Mouse (Mus musculus) limb, embryonic 15.5 days (tissue): ENCODE measurements around the gene Nrp1. TPM values are rescaled to one million over a fixed set of nuclear protein-coding genes. Genes with fewer than 3 reads are reported as not detected.

Source experiments
- ATAC-seq: fragments of 200-750 bp; cut with Nextera tagmentation; 2 replicates; pipeline ENCODE4 v1.8.0; 2017; ENCODE audit warnings: low read depth, moderate TSS enrichment; ENCODE audit not compliant: insufficient number of reproducible peaks, low FRiP score, low TSS enrichment
- H3K27ac ChIP-seq: fragments of 300-500 bp; sonication (generic); 2 replicates; pipeline ENCODE4 v1.5.1; 2015; ENCODE audit warnings: moderate library complexity, mild to moderate bottlenecking, inconsistent platforms
- H3K27me3 ChIP-seq: fragments of 300-500 bp; sonication (generic); 2 replicates; pipeline ENCODE4 v1.6.1; 2015; ENCODE audit warnings: inconsistent platforms
- H3K36me3 ChIP-seq: fragments of 300-500 bp; sonication (generic); 2 replicates; pipeline ENCODE4 v1.6.1; 2015; ENCODE audit warnings: inconsistent platforms
- H3K4me1 ChIP-seq: fragments of 300-500 bp; sonication (generic); 2 replicates; pipeline ENCODE4 v1.6.1; 2015; ENCODE audit warnings: inconsistent platforms
- H3K4me2 ChIP-seq: fragments of 300-500 bp; sonication (generic); 2 replicates; pipeline ENCODE4 v1.6.1; 2015; ENCODE audit warnings: mild to moderate bottlenecking, inconsistent platforms
- H3K4me3 ChIP-seq: fragments of 300-500 bp; sonication (generic); 2 replicates; pipeline ENCODE4 v1.5.1; 2015; ENCODE audit warnings: mild to moderate bottlenecking, inconsistent platforms
- H3K9ac ChIP-seq: fragments of 300-500 bp; sonication (generic); 2 replicates; pipeline ENCODE4 v1.6.1; 2015; ENCODE audit warnings: inconsistent platforms
- H3K9me3 ChIP-seq: fragments of 300-500 bp; sonication (generic); 2 replicates; pipeline ENCODE4 v1.6.1; 2016; ENCODE audit warnings: inconsistent platforms
- WGBS: fragments of 180-500 bp; shearing (Covaris S2); methylation state at CpG from one replicate; pipeline ENCODE4 v1.1.7; 2015; 5-methylcytosine and 5-hydroxymethylcytosine counted together
- polyA plus RNA-seq: library from polyadenylated mRNA; unstranded; fragments of >200 nt; fragmentation: Nextera tagmentation; extraction: Ambion mirVana; gene quantifications from 2 replicates; pipeline ENCODE4 v1.2.1, GENCODE M21; 2015

The Nrp1 gene
- polyA plus RNA-seq, 1 experiment from 2014 or later = 93.4 TPM

DNA sequence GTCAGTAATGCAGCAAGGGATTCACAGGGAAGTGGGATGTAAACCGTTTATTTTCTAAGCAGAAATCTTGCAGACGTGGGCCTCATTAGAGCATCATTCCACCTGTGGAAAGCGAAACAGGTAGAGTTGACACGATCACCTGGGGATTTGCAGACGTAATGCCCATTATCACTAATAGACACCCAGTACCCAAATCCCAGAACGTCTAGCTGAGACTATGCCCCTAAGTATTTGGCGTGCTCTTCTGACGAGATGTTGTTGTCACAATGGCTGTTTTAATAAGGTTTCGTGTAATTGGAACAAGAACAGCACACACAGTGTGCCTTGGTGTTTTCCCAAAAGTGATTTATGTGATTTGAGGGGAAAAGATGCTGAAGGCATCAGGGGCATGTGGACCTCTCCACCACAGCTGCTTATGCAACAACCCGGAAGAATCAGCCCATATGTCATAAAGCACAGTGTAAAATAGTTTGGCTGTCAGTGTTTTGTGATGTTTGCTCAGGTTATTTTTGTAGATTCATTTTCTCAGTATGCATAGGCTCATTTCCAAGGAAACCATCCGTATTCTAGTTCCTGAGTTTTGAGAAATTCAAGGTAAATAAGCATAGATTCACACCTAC is 40.2 kb downstream of the Nrp1 start:
- Histone ChIP-seq H3K4me1 (peaks cover 12% of the 10 kb centered on the region; the same call in 1 of the 2 replicates), H3K4me2 (no peak overlapping the region), H3K27me3 (no peaks in the 10 kb centered on the region), H3K9ac (no peak overlapping the region), H3K27ac (no peak overlapping the region), H3K36me3 (no peaks in the 10 kb centered on the region), H3K4me3 (no peak overlapping the region), H3K9me3 (no peaks in the 10 kb centered on the region)
- WGBS = 59% methylated on average over 11 of the region's 11 CpGs
- ATAC-seq = no peak

- no peaks in the 10 kb centered on the region for H3K9me3 ChIP-seq
- H3K36me3 ChIP-seq = no peaks in the 10 kb centered on the region
- H3K27ac ChIP-seq = no peak overlapping the region
- no peak overlapping the region for H3K4me3 ChIP-seq
- no peak overlapping the region for H3K4me2 ChIP-seq
- no peak overlapping the region for H3K9ac ChIP-seq
- WGBS = 44% methylated on average over 5 of the region's 5 CpGs
- H3K4me1 ChIP-seq = peaks cover 12% of the 10 kb centered on the region; the same call in 1 of the 2 replicates
- no peaks in the 10 kb centered on the region for H3K27me3 ChIP-seq
- ATAC-seq = no peak
Measured at GRCm38 (mm10) chr8:128400286-128400685, 41.9 kb downstream of the Nrp1 start.

GRCm38 (mm10) chr8:128404876-128405275 is 46.5 kb downstream of the Nrp1 start:
- WGBS = 56% methylated on average over 2 of the region's 2 CpGs
- H3K27ac ChIP-seq = no peak overlapping the region
- no peak overlapping the region for H3K9ac ChIP-seq
- H3K4me1 ChIP-seq = peaks cover 9% of the 10 kb centered on the region; the same call in 1 of the 2 replicates
- H3K4me2 ChIP-seq = no peak overlapping the region
- H3K4me3 ChIP-seq = no peak overlapping the region
- H3K36me3 ChIP-seq = no peaks in the 10 kb centered on the region
- no peaks in the 10 kb centered on the region for H3K9me3 ChIP-seq
- no peaks in the 10 kb centered on the region for H3K27me3 ChIP-seq
- ATAC-seq = no peak

GRCm38 (mm10) chr8:128413381-128413780 is 55.0 kb downstream of the Nrp1 start:
- Histone ChIP-seq H3K9me3 (no peaks in the 10 kb centered on the region), H3K4me2 (no peak overlapping the region), H3K9ac (no peak overlapping the region), H3K27me3 (no peaks in the 10 kb centered on the region), H3K36me3 (no peaks in the 10 kb centered on the region), H3K27ac (no peak overlapping the region), H3K4me3 (no peak overlapping the region), H3K4me1 (peaks cover 23% of the 10 kb centered on the region)
- 68% methylated on average over 4 of the region's 4 CpGs for WGBS
- no peak for ATAC-seq

DNA sequence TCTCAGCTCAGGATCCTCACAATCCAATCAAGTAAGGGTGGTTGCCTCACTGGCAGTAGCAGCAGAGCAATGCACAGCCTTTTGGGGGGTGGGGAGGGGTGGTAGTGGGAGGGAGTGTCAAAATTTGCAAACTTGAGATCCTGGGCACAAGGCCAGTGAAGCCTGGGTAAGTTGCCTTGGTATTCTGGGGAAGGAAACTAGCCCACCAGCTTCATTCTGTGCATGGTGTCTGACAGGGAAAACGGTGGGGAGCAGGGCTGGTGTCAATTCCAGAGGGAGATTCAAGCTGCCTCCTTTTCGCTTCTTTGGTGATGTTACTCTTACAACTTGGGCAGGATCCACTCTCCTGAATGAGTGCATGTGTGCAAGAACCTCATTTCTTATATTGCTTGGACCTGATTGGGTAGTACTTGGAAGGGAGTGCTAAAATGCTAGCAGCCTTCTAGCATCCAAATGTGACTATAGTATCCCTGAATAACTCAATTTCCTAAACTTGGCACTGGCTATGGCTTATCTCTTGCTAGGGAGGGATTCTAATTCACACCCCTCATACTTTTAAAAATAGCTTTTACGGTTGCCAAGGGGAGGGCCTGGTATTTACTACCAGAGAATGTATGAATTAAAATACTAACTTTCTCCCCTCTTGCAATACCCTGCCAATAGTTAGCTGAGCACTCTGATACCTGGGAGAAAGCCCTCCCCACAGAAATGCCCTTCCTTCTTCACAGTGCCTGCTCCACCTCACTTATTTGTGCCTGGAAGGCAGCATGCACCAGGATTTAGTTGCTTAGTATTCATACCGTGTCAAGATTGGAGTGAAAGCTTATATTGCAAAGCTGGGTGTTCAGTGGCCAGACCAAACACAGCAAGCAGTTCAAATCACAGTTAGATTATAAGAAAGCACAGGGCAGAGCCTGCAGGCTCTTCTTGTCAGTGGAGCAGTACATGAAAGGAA is 57.6 kb downstream of the Nrp1 start:
- Histone ChIP-seq H3K4me3 (no peak overlapping the region), H3K27me3 (no peaks in the 10 kb centered on the region), H3K36me3 (peaks cover 2% of the 10 kb centered on the region; the same call in 1 of the 2 replicates), H3K9ac (no peak overlapping the region), H3K4me2 (no peak overlapping the region), H3K9me3 (no peaks in the 10 kb centered on the region), H3K4me1 (peaks cover 23% of the 10 kb centered on the region), H3K27ac (peak overlapping the region; percentile 28; the same call in 1 of the 2 replicates)
- 0 out of 2 replicates have a peak, but pooled peaks have one; percentile 55 for ATAC-seq
- WGBS = 25% methylated on average over 4 of the region's 4 CpGs

DNA sequence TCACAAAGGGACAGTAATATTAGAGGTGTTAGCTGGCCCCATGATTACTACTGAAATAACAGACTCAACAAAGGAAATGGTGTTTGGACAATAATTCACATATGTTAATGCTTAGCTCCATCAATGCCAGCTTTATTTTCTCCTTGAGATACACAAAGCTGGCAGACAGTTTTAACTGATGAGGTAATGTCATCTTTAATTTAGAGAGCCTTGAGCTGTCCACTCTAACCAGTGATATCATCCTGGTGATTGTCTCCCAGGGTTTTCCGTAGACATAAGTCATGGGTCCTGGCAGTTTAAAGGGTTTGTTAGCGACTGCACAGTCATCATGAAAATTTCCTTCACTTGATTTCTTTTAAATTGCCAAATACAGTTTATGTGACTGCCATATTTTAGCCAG is 58.5 kb downstream of the Nrp1 start:
- 0 out of 2 replicates have a peak overlapping the region, but pooled peaks have one; percentile 28 for H3K27ac ChIP-seq
- H3K4me1 ChIP-seq = peaks cover 23% of the 10 kb centered on the region
- no peak overlapping the region for H3K9ac ChIP-seq
- H3K36me3 ChIP-seq = peaks cover 2% of the 10 kb centered on the region; the same call in 1 of the 2 replicates
- H3K4me3 ChIP-seq = no peak overlapping the region
- H3K27me3 ChIP-seq = no peaks in the 10 kb centered on the region
- H3K4me2 ChIP-seq = no peak overlapping the region
- no peak for ATAC-seq
- no peaks in the 10 kb centered on the region for H3K9me3 ChIP-seq
- 50% methylated on average over 2 of the region's 2 CpGs for WGBS

GRCm38 (mm10) chr8:128417956-128418796 is 59.8 kb downstream of the Nrp1 start:
- 84% methylated on average over 10 of the region's 10 CpGs for WGBS
- Histone ChIP-seq H3K4me1 (peaks cover 23% of the 10 kb centered on the region), H3K27ac (no peak overlapping the region), H3K27me3 (no peaks in the 10 kb centered on the region), H3K9ac (no peak overlapping the region), H3K36me3 (peaks cover 2% of the 10 kb centered on the region; the same call in 1 of the 2 replicates), H3K4me2 (no peak overlapping the region), H3K4me3 (no peak overlapping the region), H3K9me3 (no peaks in the 10 kb centered on the region)
- ATAC-seq = no peak

DNA sequence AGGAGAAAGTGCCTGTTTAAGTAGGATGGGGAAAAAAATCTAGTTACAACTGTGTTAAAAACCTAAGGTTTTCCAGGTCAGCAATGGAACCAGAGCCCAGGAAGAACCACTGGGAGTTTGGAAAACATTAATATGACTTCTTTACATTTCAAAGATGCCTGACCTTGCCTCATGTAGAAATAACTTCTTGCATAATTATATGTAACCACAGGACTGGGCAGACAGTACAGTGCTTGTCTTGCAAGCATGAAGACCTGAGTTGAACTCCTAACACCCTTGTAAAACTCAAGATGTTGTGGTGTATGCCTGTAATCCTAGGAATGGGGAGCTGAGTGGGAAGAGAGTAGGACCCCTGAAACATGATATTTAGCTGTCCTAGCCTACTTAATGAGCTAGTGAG is 61.6 kb downstream of the Nrp1 start:
- no peak overlapping the region for H3K9ac ChIP-seq
- no peak overlapping the region for H3K4me2 ChIP-seq
- H3K27me3 ChIP-seq = no peaks in the 10 kb centered on the region
- ATAC-seq = no peak
- H3K4me1 ChIP-seq = peaks cover 23% of the 10 kb centered on the region
- H3K4me3 ChIP-seq = no peak overlapping the region
- peaks cover 2% of the 10 kb centered on the region; the same call in 1 of the 2 replicates for H3K36me3 ChIP-seq
- H3K9me3 ChIP-seq = no peaks in the 10 kb centered on the region
- H3K27ac ChIP-seq = no peak overlapping the region

DNA sequence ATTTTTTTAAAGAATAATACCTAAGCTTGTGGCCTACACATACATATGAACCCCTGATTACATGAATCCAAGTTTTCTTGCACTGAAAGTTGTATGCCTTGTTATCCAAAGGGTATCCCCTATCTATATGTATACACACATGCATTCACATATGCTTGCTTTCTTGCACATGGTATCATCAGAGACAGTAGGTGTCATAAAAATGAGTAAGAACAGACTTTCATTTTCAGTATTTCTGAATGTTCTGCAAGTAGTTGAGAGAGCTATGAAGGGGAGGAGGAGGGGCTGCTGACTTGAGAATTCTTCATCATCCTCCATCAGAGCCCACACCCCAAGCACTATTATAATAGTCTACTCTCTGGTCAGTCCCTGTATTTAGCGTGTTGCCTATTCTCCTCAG is 62.0 kb downstream of the Nrp1 start:
- Histone ChIP-seq H3K27ac (no peak overlapping the region), H3K4me1 (peaks cover 20% of the 10 kb centered on the region), H3K36me3 (peaks cover 2% of the 10 kb centered on the region; the same call in 1 of the 2 replicates), H3K27me3 (no peaks in the 10 kb centered on the region), H3K4me3 (no peak overlapping the region), H3K9me3 (no peaks in the 10 kb centered on the region), H3K9ac (no peak overlapping the region), H3K4me2 (no peak overlapping the region)
- WGBS = 87% methylated on average over 1 of the region's 1 CpGs
- ATAC-seq = no peak

DNA sequence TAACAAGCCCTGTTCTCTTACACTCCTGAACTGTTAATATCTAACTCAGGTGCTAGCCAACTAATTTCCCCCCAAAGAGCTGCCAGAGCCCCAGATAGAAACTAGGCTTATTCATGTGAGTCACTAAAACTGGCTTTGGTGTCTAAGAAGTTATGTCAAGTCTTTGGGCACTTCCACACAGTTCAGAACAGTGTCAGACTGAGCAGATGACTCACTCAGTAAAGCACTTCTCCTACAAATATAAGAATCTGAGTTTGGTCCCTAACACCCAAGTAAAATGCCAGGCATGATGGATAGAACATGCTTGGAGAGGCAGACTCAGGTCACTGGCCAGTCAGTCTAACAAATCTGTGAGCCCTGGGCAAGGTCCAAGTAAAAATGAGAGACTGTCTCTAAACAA is 65.4 kb downstream of the Nrp1 start:
- Histone ChIP-seq H3K9ac (no peak overlapping the region), H3K9me3 (no peaks in the 10 kb centered on the region), H3K36me3 (peaks cover 10% of the 10 kb centered on the region; the same call in 1 of the 2 replicates), H3K4me1 (no peaks in the 10 kb centered on the region), H3K27ac (no peak overlapping the region), H3K4me3 (no peak overlapping the region), H3K27me3 (no peaks in the 10 kb centered on the region), H3K4me2 (no peak overlapping the region)
- no peak for ATAC-seq

GRCm38 (mm10) chr8:128424626-128425333 is 66.4 kb downstream of the Nrp1 start:
- 44% methylated on average over 7 of the region's 7 CpGs for whole genome bisulfite sequencing
- peaks cover 7% of the 10 kb centered on the region; the same call in 1 of the 2 replicates for H3K36me3 ChIP-seq

More at GRCm38 (mm10) chr8:128424626-128425333, 66.4 kb downstream of the Nrp1 start:
- Histone ChIP-seq H3K9me3 (no peaks in the 10 kb centered on the region), H3K27ac (no peak overlapping the region), H3K4me3 (no peak overlapping the region), H3K4me2 (no peak overlapping the region), H3K4me1 (no peaks in the 10 kb centered on the region), H3K9ac (no peak overlapping the region), H3K27me3 (no peaks in the 10 kb centered on the region)
- ATAC-seq = no peak
